Mouse (Mus musculus) liver, postnatal 0 days (tissue): ENCODE data around the gene Brca2. TPM values are rescaled to one million over a fixed set of nuclear protein-coding genes. Genes with fewer than 3 reads are reported as not detected.

Experiments used
- ATAC-seq: fragments of 200-750 bp; cut with Nextera tagmentation; 2 replicates; pipeline ENCODE4 v1.8.0; 2017; ENCODE audit warnings: mild to moderate bottlenecking, moderate library complexity
- DNase-seq: peaks from one replicate; pipeline ENCODE4 v3.0.0-alpha.2; 2016
- H3K27ac ChIP-seq: fragments of 300-500 bp; sonication (generic); 2 replicates; pipeline ENCODE4 v1.5.1; 2014; ENCODE audit warnings: antibody characterized with exemption, moderate library complexity, mild to moderate bottlenecking, low read depth
- H3K27me3 ChIP-seq: fragments of 300-500 bp; sonication (generic); 2 replicates; pipeline ENCODE4 v1.6.1; 2014; ENCODE audit warnings: low read length, control low read depth, mixed read lengths; ENCODE audit not compliant: insufficient read depth
- H3K36me3 ChIP-seq: fragments of 300-500 bp; sonication (generic); replicated peaks from 2 replicates; pipeline ENCODE4 v1.6.1; 2014; ENCODE audit warnings: mild to moderate bottlenecking, control low read depth, low read length, moderate library complexity, mixed read lengths; ENCODE audit not compliant: insufficient read depth
- H3K4me1 ChIP-seq: fragments of 300-500 bp; sonication (generic); 2 replicates; pipeline ENCODE4 v1.6.1; 2014; ENCODE audit warnings: antibody characterized with exemption, mild to moderate bottlenecking, control low read depth; ENCODE audit not compliant: insufficient read depth
- H3K4me2 ChIP-seq: fragments of 300-500 bp; sonication (generic); 2 replicates; pipeline ENCODE4 v1.6.1; 2014; ENCODE audit warnings: low read depth, mild to moderate bottlenecking, low read length, moderate library complexity, mixed read lengths
- H3K4me3 ChIP-seq: fragments of 300-500 bp; sonication (generic); 2 replicates; pipeline ENCODE4 v1.5.1; 2014; ENCODE audit warnings: low read depth, low read length
- H3K9ac ChIP-seq: fragments of 300-500 bp; sonication (generic); replicated peaks from 2 replicates; pipeline ENCODE4 v1.6.1; 2014; ENCODE audit warnings: mild to moderate bottlenecking, moderate library complexity
- H3K9me3 ChIP-seq: fragments of 300-500 bp; sonication (generic); 2 replicates; pipeline ENCODE4 v1.6.1; 2016; ENCODE audit warnings: mild to moderate bottlenecking, control low read depth, low read length, mixed read lengths
- CTCF ChIP-seq: sonication (generic); IDR thresholded peaks from 2 replicates; pipeline ENCODE4 v1.5.1; 2016; ENCODE audit warnings: antibody characterized with exemption, low read depth
- EP300 ChIP-seq: IDR thresholded peaks from 2 replicates; pipeline ENCODE4 v1.6.1; 2016; ENCODE audit warnings: antibody characterized with exemption, low read depth, mild to moderate bottlenecking
- WGBS: fragments of 180-500 bp; shearing (Covaris S2); extraction: QIAGEN DNeasy Blood & Tissue Kit; methylation state at CpG from one replicate; pipeline ENCODE4 v1.1.7; 2014; ENCODE audit not compliant: insufficient replicate concordance; 5-methylcytosine and 5-hydroxymethylcytosine counted together
- polyA plus RNA-seq: library from polyadenylated mRNA; unstranded; fragments of >200 nt; fragmentation: Nextera tagmentation; extraction: Ambion mirVana; gene quantifications from 2 replicates; pipeline ENCODE4 v1.2.1, GENCODE M21; 2015

The Brca2 gene
- polyA plus RNA-seq, 1 experiment from 2014 or later: 12.6 TPM

- H3K9ac ChIP-seq: peak overlapping the region; percentile 97
- H3K36me3 ChIP-seq: peaks cover 9% of the 10 kb centered on the region
- no peaks in the 10 kb centered on the region for H3K9me3 ChIP-seq
- ATAC-seq (peak; percentile 44; the same call in 1 of the 2 replicates), DNase-seq (no peak)
- no peaks in the 10 kb centered on the region for H3K27me3 ChIP-seq
- peak overlapping the region; percentile 95 for H3K27ac ChIP-seq
- H3K4me1 ChIP-seq: peaks cover 37% of the 10 kb centered on the region
- H3K4me3 ChIP-seq: peak overlapping the region; percentile 97
- peak overlapping the region; percentile 83 for H3K4me2 ChIP-seq
- 11% methylated on average over 17 of the region's 17 CpGs for WGBS
- no peak for TF ChIP-seq CTCF
- no peak for TF ChIP-seq EP300
Measured at GRCm38 (mm10) chr5:150594649-150595339, 72.4 kb downstream of the Brca2 start.

- WGBS: 35% methylated on average over 11 of the region's 11 CpGs
- H3K27ac ChIP-seq: peak overlapping the region; percentile 95
- H3K4me1 ChIP-seq: peaks cover 43% of the 10 kb centered on the region
- TF ChIP-seq CTCF: no peak
- no peak for TF ChIP-seq EP300
- H3K4me3 ChIP-seq: peak overlapping the region; percentile 97; the same call in 1 of the 2 replicates
- peaks cover 8% of the 10 kb centered on the region for H3K36me3 ChIP-seq
- H3K9me3 ChIP-seq: no peaks in the 10 kb centered on the region
- H3K4me2 ChIP-seq: peak overlapping the region; percentile 83
- no peak overlapping the region for H3K9ac ChIP-seq
- no peak for ATAC-seq
- no peaks in the 10 kb centered on the region for H3K27me3 ChIP-seq
- DNase-seq: peak; percentile 31
Measured at GRCm38 (mm10) chr5:150595366-150596016, 73.1 kb downstream of the Brca2 start.

- Histone ChIP-seq H3K27me3 (no peaks in the 10 kb centered on the region), H3K27ac (peak within 1 kb of the TSS; percentile 88), H3K4me3 (no peak within 1 kb of the TSS), H3K9me3 (no peaks in the 10 kb centered on the region), H3K36me3 (no peaks in the 10 kb centered on the region), H3K4me1 (peaks cover 44% of the 10 kb centered on the region), H3K4me2 (0 out of 2 replicates have a peak within 1 kb of the TSS, but pooled peaks have one; percentile 70), H3K9ac (no peak within 1 kb of the TSS; the same call in 1 of the 2 replicates)
- no peak for TF ChIP-seq CTCF
- no peak for TF ChIP-seq EP300
- 88% methylated on average over 7 of the region's 7 CpGs for WGBS
- ATAC-seq (no peak), DNase-seq (no peak)
Measured at GRCm38 (mm10) chr5:150597088-150597487, 74.7 kb downstream of the Brca2 start, which contains the start of gene N4bp2l1. TSS of gene N4bp2l1 (minus strand) at chr5:150597188.

- 36% methylated on average over 21 of the region's 21 CpGs for WGBS
- no peak overlapping the region; the same call in 1 of the 2 replicates for H3K9ac ChIP-seq
- H3K36me3 ChIP-seq: no peaks in the 10 kb centered on the region
- H3K4me2 ChIP-seq: peak overlapping the region; percentile 70
- H3K4me3 ChIP-seq: peak overlapping the region; percentile 35; the same call in 1 of the 2 replicates
- H3K27ac ChIP-seq: peak overlapping the region; percentile 88
- ATAC-seq (peak; percentile 47), DNase-seq (peak; percentile 53)
- peaks cover 42% of the 10 kb centered on the region for H3K4me1 ChIP-seq
- no peak for TF ChIP-seq CTCF
- TF ChIP-seq EP300: no peak
- H3K9me3 ChIP-seq: no peaks in the 10 kb centered on the region
- H3K27me3 ChIP-seq: no peaks in the 10 kb centered on the region
Measured at GRCm38 (mm10) chr5:150598202-150599119, 76.0 kb downstream of the Brca2 start.

- peak overlapping the region; percentile 88 for H3K27ac ChIP-seq
- TF ChIP-seq EP300: no peak
- no peak for TF ChIP-seq CTCF
- H3K4me3 ChIP-seq: peak overlapping the region; percentile 35
- H3K9ac ChIP-seq: peak overlapping the region; percentile 41; the same call in 1 of the 2 replicates
- H3K9me3 ChIP-seq: no peaks in the 10 kb centered on the region
- H3K4me2 ChIP-seq: peak overlapping the region; percentile 70
- no peaks in the 10 kb centered on the region for H3K36me3 ChIP-seq
- H3K27me3 ChIP-seq: no peaks in the 10 kb centered on the region
- WGBS: 53% methylated on average over 13 of the region's 13 CpGs
- H3K4me1 ChIP-seq: peaks cover 42% of the 10 kb centered on the region
- ATAC-seq: peak; percentile 60
- DNase-seq: peak; percentile 34
Measured at GRCm38 (mm10) chr5:150599301-150600294, 77.2 kb downstream of the Brca2 start.
